Mouse (Mus musculus) E14TG2a.4 (cell line): ENCODE data around the gene Cdsn.

ENCODE experiments used
- CTCF ChIP-seq: conservative IDR thresholded peaks from 2 replicates; pipeline ENCODE4 v1.5.1; 2014; ENCODE audit warnings: low read length
- NANOG ChIP-seq: IDR thresholded peaks from 2 replicates; pipeline ENCODE4 v1.6.1; 2014; ENCODE audit warnings: borderline replicate concordance, low read length, mixed read lengths

- TF ChIP-seq CTCF (peak; percentile 39), NANOG (no peak)
Observed at GRCm38 (mm10) chr17:35512916-35513626, 38.9 kb upstream of the Cdsn start.
